Mouse (Mus musculus): ENCODE measurements around the gene Rras2.

DNA sequence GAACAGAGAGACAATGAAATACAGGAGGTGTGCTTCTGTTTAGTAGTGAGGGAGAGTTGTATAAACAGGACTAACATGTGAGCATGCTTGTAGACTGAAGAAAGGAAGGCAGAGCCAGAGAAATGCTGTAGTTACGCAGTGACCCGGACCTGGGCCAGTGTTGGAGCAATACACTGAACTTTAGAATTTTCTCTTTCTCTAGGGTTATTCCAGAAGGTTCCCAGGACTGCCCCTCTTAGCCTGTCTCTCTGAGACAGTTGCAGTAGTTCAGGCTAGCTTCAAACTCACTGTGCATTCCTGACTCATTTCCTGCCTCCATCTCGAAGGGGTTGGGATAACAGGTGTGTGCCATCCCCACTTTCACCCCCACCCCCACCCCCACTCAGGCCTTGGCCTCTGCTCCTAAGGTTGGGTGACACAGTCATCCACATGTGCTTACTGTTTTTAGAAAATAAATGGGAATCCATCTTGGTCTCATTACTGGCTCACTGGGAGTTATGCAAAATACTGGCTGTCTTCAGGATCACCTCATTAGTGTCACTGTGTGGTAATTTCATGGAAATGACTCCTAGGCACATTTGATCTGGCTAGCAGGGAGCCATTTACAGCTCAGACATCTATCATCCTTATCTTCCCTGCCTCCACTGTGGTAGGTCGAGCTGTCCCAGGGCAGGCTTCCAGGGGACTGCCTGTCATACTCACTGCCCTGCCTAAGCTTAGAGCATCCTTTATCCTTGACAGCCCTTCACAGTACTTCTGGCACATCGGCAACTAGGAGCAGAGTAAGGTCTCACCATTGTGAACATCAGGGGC lies 37.7 kb upstream of the Rras2 start:
- no peak for TF ChIP-seq REST (IDR thresholded peaks at IDR 0.05; ENCODE audit: insufficient read depth, insufficient read length)
- TF ChIP-seq SRF (IDR thresholded peaks at IDR 0.05; ENCODE audit: control insufficient read depth, insufficient read length, low read depth): no peak
- TF ChIP-seq POLR2A (IDR thresholded peaks at IDR 0.05; ENCODE audit: insufficient read length, low read depth): no peak
